Mouse (Mus musculus): ENCODE results near the gene Mctp2.

Mctp2 gene

DNA sequence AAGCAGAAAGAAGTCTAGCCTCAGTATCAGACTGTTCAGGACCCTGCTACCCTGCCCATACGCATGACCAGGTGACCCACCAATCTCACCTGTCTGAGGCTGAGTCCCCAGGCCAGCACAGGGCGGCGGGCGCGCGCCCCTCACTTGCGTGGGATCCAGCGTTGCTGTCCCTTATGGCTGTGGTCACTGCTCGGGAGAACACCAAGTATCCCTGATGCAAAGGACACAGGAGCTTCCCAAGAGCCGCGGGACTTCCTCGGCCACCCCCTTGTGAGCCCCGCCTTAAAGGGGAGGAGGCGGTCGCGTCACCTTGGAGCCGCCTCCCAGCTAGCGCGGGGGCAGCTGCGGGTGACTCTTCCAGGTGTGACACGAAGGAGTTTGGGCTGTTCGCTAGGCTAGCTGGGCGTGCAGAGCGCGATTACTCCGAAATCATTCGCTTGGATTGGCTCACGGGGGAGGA lies at the start of gene Mctp2:
Mctp2 (minus strand) TSS at position 227 of the 460 bp plus-strand sequence.
- DNase-seq, result peak; percentile 86

DNA sequence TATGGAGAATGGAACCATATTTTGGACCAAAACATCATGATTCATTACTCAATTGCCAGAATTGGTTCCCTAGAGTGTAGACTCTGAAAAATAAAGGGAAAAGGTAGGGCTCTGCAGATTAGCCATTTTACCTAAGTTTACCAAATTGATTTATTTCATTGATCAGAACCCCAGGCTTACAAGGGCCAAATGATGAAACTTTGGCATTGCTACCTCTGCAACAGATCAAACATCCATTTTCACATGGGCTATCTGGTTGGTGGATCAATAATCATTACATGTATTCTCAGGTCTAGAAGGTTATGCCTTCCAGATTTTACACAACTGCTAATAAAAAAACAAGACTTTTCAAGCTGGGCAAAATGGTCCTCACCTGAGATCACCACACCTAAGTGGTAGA lies 39.5 kb upstream of the Mctp2 start:
- no peak for DNase-seq

DNA sequence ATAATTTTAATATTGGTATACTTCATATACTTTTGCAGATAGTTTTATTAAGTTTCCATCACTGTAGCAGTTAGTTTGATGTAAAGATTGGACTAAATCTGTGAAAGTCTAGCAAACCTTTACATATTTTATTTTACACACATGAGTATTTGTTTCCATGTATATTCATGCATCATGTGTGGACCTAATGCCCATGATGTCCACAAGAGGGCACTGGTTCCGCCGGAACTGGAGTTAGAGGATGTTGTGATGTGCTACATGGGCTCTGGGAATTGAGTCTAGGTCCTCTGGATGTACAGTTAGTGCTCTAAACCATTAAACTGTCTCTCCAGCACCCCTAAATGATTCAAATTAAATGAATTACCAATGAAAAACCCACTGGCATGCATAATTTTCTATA lies 37.3 kb upstream of the Mctp2 start:
- peak; percentile 25 for DNase-seq

DNA sequence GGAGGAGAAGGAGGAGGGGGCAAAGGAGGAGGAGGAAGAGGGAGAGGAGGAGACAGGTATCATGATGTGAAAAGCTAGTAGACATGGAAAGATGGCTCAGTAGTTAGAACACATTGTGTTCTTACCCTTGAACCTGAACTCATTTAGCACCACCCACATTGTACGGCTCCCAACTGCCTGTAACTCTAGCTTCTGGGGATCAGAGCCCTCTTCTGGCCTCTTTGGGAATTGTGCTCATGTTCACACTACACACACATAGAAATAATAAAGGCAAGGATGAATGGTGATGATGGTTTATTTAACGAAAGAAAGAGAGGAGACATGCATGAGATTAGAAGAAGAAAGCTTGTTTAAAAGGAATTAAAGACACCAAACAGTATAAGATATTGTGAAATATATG lies 36.4 kb upstream of the Mctp2 start:
- peak; percentile 49 for DNase-seq

DNA sequence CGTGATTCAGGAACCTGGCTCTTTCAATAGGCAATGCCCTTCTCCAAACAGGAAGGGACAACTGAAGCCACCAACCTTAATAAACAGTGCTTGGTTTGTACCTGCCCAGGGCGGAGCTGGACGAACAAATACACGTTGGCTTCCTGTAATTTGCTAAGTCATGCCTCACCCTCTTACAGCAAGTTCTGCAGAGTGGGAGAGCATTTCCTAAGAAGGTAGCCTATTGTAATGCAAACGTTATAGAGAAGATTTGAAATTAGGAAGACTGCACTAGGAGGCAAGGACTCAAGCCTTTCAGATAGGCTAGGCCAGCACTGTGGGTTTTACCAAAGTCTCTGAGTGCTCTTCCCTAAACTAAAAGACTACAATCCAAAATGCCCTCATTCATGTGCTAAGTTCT lies 19.6 kb upstream of the Mctp2 start:
- DNase-seq, result no peak

DNA sequence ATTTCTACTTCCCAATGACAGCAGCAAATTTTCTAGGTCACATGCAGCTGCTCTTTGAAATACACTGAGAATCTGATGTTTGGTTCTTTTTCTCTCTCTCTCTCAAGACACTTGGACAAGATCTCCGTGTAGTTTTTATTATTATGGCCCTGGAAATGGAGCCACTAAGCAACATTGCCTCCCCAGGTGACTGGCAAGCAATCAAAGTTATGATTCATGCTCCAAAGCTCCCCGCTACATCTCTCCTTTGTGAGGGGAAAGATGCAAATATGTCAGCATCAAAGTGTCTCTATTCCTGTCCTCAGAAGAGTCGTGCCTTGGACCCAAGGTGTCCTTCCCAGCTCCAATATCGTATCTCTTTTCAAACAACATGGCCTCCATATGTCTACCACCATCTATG lies 14.5 kb upstream of the Mctp2 start:
- DNase-seq, result no peak

DNA sequence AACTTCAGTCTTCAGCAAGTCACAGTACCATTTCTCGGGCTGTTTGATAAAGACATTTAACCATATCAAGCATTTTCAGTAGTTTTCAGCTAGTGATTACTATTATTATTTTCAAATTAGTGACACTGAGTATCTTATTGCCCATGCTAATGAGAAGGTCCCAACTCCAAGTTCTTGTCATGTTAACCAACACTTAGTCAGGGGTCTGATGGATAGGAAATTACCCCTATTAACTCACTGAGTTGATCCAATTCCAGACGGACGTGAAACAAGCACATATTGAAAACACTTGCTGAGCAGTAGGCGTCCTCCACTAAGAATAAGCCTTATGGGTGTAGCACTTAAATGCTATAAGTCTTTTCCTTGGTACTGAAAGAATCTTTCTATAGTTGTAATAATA lies 14.0 kb upstream of the Mctp2 start:
- DNase-seq, result no peak

DNA sequence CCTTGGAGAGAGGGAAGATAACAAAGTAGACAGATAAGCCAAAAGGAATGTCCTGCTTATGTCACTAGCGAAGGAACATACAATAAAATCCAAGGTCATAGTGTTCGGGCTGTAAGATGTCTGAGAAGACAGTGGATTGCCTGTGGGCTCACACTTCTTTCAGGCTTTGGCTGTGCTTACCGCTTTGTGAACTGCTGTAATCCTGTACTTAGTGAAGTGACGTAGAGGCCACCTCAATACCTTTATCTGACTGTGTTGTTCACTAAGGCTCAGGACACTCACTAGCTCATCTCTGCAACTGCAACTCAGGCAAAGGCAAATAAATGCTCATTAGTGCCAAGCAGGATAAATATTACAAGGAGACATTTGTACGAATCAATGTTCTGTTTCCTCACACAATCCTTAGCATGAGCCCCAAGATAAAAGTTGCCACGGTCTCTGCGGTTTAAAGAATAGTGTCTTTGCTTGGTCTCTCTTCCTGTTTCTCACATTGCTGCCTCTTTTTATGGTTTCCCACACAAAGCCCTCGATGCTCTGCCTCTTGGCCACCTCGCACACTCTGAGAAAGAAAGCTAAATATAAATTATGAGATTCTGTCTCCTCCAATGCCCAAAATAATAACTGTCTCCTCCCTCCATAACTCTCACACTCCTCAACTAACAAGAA lies 8.1 kb upstream of the Mctp2 start:
- DNase-seq, result peak; percentile 42

DNA sequence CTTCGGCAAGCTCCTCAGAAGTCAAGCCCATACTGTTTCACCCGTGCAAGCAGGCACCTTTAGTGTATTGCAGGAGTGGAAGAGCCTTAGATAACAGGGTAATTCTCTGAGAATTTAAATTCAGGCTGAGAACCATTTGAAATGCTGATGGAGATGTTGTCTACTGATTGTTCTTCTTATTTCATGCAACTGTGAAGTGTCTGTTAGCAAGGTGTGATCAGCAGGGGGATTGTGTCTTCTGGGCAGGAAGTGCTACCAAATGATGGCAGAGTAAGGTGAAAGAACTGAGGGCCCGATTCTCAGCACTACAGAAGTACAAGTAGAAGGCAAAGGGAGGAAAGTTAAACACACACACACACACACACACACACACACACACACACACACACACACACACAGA lies 7.5 kb upstream of the Mctp2 start:
- DNase-seq, result peak; percentile 13

DNA sequence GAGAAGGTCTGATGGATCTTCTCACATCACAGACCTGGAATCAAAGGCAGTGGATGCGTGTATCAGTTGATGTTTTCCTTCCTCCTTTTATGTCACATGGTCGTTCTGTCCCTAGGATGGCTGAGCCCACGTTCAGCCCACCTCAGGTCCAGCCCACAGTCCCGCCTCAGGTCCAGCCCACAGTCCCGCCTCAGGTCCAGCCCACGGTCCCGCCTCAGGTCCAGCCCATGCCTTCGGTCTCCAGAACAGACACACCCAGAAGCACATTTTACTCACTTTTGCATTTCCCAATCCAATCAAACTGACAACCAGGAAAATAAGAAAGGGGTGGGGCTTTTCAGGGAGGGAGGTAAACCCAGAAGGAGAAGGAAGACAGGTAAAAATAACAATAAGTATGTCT lies 5.2 kb upstream of the Mctp2 start:
- DNase-seq, result no peak

DNA sequence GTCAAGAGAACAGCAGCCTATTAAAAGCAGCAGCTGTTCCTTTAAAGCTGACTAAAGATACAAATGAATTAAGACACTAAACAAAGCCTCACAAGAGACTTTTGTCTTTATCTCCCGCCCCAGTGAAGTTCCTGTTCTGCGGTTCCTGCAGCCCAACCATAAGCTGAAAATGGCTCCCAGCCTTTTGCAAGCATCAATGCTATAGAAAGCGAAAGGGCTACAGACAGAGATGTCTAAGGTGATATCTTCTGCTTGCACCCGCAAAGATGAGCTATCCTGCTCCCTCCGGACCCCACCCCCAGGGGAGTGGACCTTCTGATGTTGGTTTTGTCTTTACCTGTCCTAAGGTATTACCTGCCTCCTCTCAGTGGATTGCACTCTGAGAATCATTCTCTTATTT lies 1.7 kb upstream of the Mctp2 start:
- DNase-seq, result peak; percentile 34

DNA sequence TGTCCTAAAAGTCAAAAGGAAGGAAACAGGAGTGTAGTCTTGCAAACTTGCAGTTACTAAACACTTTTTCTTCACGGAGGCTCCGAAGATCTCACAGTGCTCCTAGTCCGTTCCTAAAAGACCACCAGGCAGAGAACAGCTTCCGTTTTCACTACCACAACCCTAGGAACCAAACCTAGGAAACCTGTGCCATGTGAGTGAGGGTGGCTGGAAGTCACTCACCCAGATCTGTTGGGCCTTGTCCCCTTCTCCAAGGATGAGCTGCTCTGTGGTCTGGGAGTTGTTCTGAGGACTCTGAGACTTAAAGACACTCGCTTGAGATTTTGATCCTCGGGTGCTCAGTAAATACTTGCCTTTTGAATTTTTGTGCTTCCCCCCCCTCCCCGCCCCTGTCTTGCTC lies 439 bp upstream of the Mctp2 start:
- no peak for DNase-seq

DNA sequence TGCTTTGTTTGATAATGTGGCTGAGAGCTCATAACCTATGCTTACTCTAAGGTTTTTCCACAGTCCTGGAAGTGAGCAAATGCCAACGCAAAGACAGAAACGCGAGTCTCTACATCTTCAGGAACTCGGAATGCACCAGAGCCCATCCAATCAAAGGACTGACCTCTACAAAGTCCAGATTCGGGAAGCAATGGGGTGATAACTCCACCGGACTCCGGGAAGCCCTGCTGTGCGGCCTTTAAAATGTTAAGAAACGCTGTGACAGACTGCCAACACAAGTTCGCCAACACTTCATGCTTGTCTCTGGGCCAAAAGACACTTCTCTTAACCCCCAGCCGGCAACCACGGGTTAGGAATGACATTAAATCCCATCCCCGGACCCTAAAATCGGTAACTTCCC lies 437 bp downstream of the Mctp2 start:
- DNase-seq, result no peak

DNA sequence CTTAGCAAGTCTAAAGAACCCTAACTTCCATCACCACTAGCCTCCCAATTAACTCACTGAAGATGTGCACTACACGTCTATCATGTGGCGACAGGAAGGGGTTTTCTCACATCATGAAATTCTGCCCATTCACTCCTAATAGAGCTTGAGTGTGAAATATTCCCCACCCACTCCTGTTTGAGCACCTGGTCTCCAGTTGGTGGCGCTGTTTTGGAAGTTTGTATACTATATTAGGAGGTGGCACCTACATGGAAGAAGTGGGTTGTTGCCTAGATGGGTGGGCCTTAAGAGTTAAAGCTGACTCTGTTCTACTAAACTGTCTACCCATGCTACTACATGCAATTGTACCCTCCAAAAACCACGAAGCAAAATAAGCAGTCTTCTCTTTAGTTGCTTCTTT lies 4.7 kb downstream of the Mctp2 start:
- DNase-seq, result no peak

DNA sequence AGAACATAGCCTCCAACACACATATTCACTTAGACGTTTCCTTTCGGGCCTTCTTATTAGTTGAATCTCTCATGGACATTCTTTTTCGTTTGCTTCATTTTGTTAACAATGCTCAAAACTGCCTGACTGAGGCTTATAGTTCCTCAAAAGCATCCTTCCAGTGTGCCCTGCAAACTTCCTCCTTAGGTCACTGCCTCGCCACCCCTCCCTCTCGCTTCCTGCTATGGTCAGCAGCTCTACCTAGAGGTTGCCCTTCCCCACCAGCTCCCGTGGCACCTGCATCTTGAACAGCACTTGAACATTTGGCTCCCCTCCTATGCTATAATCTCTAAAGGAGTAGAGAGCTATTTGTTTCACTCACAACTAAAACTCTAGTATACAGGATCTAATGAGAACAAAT lies 6.7 kb downstream of the Mctp2 start:
- no peak for DNase-seq

DNA sequence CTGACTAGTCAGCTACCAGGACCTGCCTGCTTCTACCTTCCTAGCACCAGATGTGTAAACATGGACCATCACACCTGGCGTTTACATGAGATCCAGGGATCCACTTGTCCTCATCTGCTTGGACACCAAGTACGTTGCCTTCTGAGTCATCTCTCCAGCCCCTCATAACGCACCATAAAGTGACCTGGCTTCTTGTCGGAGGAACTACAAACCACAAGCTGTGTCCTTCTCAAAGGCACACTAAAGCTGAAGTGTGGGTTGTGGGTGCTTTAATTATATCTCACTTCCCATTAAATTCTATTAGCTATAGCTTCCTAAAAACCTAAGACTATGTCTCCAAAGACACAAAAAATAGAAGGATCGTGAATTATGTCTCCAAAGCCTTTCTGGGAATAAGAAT lies 9.4 kb downstream of the Mctp2 start:
- no peak for DNase-seq

DNA sequence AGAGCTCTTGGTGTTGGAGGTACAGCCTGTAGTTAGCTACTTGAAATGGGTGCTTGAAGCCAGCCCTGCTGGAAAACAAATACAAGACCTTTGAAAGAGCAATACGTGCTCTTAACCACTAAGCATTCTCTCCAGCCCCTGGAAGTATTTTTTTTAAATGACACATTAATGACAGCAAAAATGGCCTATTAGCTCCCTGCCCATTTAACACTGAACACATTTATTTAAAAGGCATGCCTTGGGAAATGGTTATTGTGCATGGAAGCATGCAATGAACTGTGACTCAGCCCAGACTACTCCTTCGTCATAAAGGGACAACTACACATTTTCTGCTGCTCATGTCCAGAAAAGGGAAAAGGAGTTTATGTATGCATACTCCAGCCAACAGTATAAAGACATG lies 10.2 kb downstream of the Mctp2 start:
- DNase-seq, result no peak

DNA sequence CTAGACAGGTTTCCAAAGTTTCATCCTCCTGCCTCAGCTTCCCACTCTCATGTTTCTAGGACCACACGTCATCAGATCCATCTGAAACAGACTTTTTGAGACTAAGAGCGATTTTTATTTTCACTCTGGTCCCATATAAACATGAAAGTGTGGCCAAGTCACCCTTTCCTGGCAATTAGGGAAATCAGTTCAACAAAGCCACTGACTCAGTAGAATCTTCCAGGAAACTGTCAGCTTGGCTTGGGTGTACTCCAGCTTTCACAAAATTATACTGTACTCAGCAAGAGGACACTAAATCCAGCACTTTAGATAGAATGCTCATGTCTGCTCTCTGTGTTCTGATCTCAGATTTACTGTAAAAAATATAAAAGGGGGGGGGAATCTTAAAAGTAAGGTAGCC lies 11.5 kb downstream of the Mctp2 start:
- no peak for DNase-seq

DNA sequence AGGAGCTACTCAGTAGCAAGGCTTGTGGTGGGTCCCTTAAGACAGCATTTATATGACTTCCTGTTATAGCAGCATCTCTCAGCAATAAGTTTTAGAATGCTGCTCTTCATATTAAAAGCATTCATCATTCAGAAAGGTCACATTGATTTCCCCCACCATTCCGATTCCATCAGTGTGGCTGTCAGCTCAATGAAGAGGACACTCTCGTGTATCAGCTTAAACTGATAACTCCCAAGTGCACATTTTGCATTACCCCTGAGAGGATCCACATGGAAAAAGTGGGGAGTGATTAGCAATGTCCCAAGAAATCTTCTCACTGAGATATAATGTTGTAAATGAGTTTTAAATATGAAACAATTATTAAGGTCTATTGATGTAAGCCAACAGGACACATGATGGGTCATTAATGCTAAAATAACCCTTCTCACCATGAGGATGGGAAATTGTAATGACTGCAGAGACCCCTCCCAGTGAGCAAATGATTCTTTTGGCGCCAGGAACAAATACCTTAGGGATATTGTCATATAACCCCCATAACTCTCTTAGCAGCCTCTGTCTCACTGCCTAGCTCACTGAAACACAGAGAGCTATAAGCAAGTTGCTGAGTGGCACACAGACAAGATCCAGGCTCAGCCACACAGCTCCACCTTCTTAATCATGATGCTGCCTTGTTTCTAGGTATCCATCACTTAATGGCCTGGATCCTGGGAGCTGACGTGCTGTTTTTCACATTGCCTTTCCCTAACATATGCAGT lies 12.4 kb downstream of the Mctp2 start:
- no peak for DNase-seq

DNA sequence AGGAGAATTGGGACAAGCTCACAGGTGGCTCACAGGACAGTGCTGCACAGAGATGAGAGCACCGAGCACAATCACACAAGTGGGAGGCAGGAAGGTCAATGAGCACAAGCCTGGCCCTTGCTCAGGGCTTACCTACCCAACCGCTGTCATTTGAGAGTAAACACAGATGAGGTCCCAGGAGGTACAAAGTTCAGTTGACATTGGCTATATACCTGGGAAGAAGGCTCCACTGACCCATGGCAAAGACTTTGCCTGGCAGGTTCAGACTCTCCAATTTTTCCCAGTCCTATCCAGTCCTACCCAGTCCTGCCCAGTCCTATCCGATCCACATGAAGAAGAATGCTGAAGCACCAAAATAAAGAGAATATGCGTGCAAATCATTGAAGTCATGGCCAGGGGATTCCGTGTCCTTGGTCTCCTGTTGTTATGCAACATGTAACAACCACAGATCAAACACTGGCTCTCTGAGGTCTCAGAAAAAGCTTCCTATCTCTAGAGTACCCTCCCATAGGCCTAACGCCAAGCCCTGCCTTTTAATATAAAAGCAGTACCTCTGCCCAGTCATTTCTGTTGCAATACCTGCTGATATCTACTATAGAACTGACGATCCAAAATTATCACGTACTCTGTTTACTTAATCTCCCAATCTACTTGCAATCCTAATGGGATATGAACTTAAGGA lies 14.0 kb downstream of the Mctp2 start:
- DNase-seq, result no peak

DNA sequence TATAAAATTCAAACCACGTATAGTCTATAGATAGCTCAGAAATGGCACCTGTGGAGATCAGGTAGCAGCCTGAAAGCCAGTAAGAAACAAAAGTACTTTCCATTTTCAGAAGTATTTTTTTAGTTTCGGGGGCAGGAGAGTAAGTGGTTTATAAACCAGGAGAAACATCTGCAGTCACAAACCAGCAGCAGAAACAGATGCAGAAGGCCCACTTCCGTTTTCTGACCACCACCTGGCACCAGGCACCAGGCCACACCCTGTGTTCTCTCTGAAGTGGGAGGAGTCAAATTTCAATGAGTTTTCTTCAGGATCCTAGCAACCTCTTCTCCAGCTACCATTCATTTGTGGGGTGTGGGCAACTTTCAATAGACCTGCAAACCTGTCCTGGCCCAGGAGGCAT lies 25.7 kb downstream of the Mctp2 start:
- DNase-seq, result peak; percentile 66

DNA sequence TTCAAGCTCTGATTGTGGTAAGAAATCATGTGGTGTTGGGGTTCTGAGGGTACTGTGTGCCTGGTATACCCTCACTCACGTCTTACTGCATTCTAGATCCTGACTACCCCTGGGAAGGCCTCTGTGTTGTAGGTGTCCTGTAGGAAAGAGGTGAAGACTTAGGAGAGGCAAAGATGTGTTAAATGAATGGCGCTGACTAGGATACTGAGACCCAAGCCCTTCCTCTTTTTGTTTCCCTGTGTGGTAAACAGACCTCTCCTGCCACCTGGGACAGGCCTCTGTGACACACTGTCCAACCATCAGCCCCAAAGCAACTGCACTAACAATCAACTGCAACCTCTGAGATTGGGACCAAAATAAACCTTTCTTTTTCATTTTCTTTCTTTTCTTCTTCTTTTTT lies 28.0 kb downstream of the Mctp2 start:
- DNase-seq, result no peak

DNA sequence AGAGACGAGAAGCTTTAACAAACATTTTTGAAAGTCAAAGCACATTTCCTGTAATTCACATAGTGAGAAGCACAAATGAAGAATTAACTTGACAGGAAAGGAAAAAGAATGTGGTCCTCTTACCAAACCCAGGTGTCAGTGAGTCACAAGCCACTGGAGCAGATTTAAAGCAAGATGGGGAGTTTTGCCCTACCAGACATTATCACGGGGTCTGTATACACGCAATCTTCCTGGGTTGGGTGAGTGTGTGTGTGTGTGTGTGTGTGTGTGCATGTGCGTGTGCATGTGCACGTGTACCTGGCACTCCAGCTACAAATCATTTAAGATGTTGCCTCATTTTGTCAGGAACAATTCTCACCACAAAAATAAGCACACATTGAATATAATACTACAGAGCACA lies 30.9 kb downstream of the Mctp2 start:
- DNase-seq, result peak; percentile 24

DNA sequence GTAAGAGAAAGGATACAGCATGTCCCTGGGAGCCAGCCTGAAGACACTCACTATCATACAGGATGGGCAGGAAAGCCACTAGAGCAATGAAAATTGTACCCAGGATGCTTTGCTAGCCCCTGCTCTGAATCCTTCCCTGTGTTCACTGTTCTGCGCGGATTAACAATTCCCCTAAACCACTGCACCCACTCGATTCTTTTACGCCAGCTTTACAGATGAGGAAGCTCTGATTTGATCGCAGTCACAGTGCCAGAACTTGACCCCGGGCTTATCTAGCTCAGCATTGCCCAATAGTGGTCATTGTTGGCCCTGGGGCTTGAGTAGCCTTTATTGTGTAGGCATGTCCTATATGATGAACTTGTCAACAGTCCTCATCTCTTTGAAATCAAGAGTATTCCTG lies 34.9 kb downstream of the Mctp2 start:
- DNase-seq, result no peak
